In the genomic region with DNA sequence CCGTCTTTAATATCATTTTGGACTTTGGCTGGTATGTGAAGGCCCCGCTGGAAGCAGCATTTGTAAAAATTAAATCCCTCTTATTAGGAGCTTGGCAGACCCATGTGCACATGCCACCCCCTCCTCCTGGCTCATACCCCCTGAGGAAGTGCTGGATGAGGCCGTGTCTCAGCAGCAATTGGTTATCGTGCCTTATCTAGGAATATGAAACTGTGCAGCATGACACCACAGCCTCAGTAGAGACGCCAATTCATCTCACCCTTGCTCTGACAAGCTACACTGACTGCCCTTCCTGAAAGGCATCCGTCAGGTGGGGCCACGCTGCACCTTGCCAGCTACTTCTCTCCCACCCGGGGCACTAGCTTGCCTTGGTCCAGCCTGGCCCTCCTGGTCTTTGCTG, we compare ENCODE assay signal across 14 mouse cellular contexts. TPM values are rescaled to one million over a fixed set of nuclear protein-coding genes. Genes with fewer than 3 reads are reported as not detected.
DNase-seq lines count a peak whose midpoint lies in the region; ATAC-seq and TF ChIP-seq lines count a peak whose summit lies in the region.
"Had no signal": no experiment of that assay in that cellular context is flagged by ENCODE, and none has a peak within 500 bp of the region (broad histone marks: within the 10 kb centered on the region; RNA-seq: fewer than 3 reads in every experiment).

No protein-coding gene starts in this region.

- H3K4me1 ChIP-seq in forebrain, embryonic 12.5 days, result peaks cover 68% of the 10 kb centered on the region
- H3K4me1 ChIP-seq in hindbrain, embryonic 15.5 days (replicated peaks), result peaks cover 50% of the 10 kb centered on the region
- H3K4me1 ChIP-seq in midbrain, embryonic 16.5 days (ENCODE audit: control insufficient read depth, insufficient read depth, low read length), result peaks cover 57% of the 10 kb centered on the region
- no peaks in the 10 kb centered on the region for H3K4me1 ChIP-seq in kidney, adult 2 months (ENCODE audit: control insufficient read depth, insufficient read depth, low read length)

- ATAC-seq in forebrain, embryonic 12.5 days (ENCODE audit: low FRiP score), result no peak
- peak; percentile 45; the same call in 1 of the 2 replicates for ATAC-seq in hindbrain, embryonic 15.5 days (ENCODE audit: low FRiP score, low read depth)
- peak; percentile 40 for ATAC-seq in midbrain, embryonic 16.5 days

- peak; percentile 82 for DNase-seq in heart, adult 11 months
- no peak for DNase-seq in heart, adult 18-20 months
- no peak for DNase-seq in Muller cell, postnatal 12 days (ENCODE audit: inconsistent ontology term)
- DNase-seq in kidney, adult 2 months, result no peak
- no peak for DNase-seq in spleen, postnatal 36 days (ENCODE audit: low spot score in 2 of 2)
- DNase-seq: kidney, postnatal 25 days; liver, embryonic 13.5 days; lung, postnatal 36 days; thymus, adult 2 months had no signal

- 0 out of 2 replicates have a peak overlapping the region, but pooled peaks have one; percentile 4 for H3K9ac ChIP-seq in forebrain, embryonic 12.5 days
- no peak overlapping the region; the same call in 1 of the 2 replicates for H3K9ac ChIP-seq in hindbrain, embryonic 15.5 days
- peak overlapping the region; percentile 55; the same call in 1 of the 2 replicates for H3K9ac ChIP-seq in midbrain, embryonic 16.5 days (ENCODE audit: low read depth, low read length)
- H3K9ac ChIP-seq: embryonic facial prominence, embryonic 12.5 days; liver, embryonic 13.5 days had no signal

- peak overlapping the region; percentile 27 for H3K4me2 ChIP-seq in forebrain, embryonic 12.5 days
- no peak overlapping the region; the same call in 1 of the 2 replicates for H3K4me2 ChIP-seq in hindbrain, embryonic 15.5 days
- peak overlapping the region; percentile 34; the same call in 1 of the 2 replicates for H3K4me2 ChIP-seq in midbrain, embryonic 16.5 days (ENCODE audit: low read length)
- H3K4me2 ChIP-seq: embryonic facial prominence, embryonic 12.5 days; liver, embryonic 13.5 days had no signal

- no peak for TF ChIP-seq CTCF in kidney, adult 2 months (conservative IDR thresholded peaks at IDR 0.05; ENCODE audit: insufficient read depth, insufficient read length, low read depth, low read length)

- peak overlapping the region; percentile 93 for H3K27ac ChIP-seq in forebrain, embryonic 12.5 days
- peak overlapping the region; percentile 82 for H3K27ac ChIP-seq in hindbrain, embryonic 15.5 days (replicated peaks)
- H3K27ac ChIP-seq in midbrain, embryonic 16.5 days (ENCODE audit: low read length), result peak overlapping the region; percentile 83
- no peak overlapping the region for H3K27ac ChIP-seq in kidney, adult 2 months (ENCODE audit: insufficient read depth, low read depth, low read length)
- H3K27ac ChIP-seq: left cerebral cortex, adult 2 months; liver, embryonic 13.5 days had no signal

- H3K27me3 ChIP-seq in forebrain, embryonic 12.5 days, result peaks cover 8% of the 10 kb centered on the region
- no peaks in the 10 kb centered on the region for H3K27me3 ChIP-seq in hindbrain, embryonic 15.5 days
- H3K27me3 ChIP-seq in midbrain, embryonic 16.5 days (ENCODE audit: control insufficient read depth, insufficient read depth, low read depth, low read length), result no peaks in the 10 kb centered on the region
- H3K27me3 ChIP-seq in kidney, adult 2 months (replicated peaks; ENCODE audit: control insufficient read depth, insufficient read depth, low read length), result no peaks in the 10 kb centered on the region
- H3K27me3 ChIP-seq: embryonic facial prominence, embryonic 12.5 days; liver, embryonic 13.5 days had no signal

- H3K9me3 ChIP-seq in forebrain, embryonic 12.5 days, result no peaks in the 10 kb centered on the region
- H3K9me3 ChIP-seq in hindbrain, embryonic 15.5 days, result no peaks in the 10 kb centered on the region
- no peaks in the 10 kb centered on the region for H3K9me3 ChIP-seq in midbrain, embryonic 16.5 days (replicated peaks; ENCODE audit: control insufficient read depth, low read length, poor library complexity, severe bottlenecking)
- H3K9me3 ChIP-seq: embryonic facial prominence, embryonic 12.5 days; liver, embryonic 13.5 days had no signal

- peaks cover 10% of the 10 kb centered on the region; the same call in 1 of the 2 replicates for H3K36me3 ChIP-seq in forebrain, embryonic 12.5 days (replicated peaks)
- no peaks in the 10 kb centered on the region for H3K36me3 ChIP-seq in hindbrain, embryonic 15.5 days
- H3K36me3 ChIP-seq in midbrain, embryonic 16.5 days (ENCODE audit: control insufficient read depth, insufficient read depth, low read length), result no peaks in the 10 kb centered on the region
- H3K36me3 ChIP-seq in kidney, adult 2 months (ENCODE audit: control insufficient read depth, insufficient read depth, low read length), result no peaks in the 10 kb centered on the region

- no peak for TF ChIP-seq POLR2A in kidney, adult 2 months (IDR thresholded peaks at IDR 0.05; ENCODE audit: low read depth, low read length)

- WGBS in forebrain, embryonic 12.5 days, result 48% methylated on average over 8 of the region's 8 CpGs
- 42% methylated on average over 8 of the region's 8 CpGs for WGBS in hindbrain, embryonic 15.5 days
- WGBS in midbrain, embryonic 16.5 days, result 27% methylated on average over 8 of the region's 8 CpGs
- WGBS in kidney, adult 2 months, result 89% methylated on average over 8 of the region's 8 CpGs

- H3K4me3 ChIP-seq in forebrain, embryonic 12.5 days (replicated peaks), result no peak overlapping the region
- no peak overlapping the region for H3K4me3 ChIP-seq in hindbrain, embryonic 15.5 days
- no peak overlapping the region for H3K4me3 ChIP-seq in midbrain, embryonic 16.5 days (ENCODE audit: low read depth, low read length)
- no peak overlapping the region for H3K4me3 ChIP-seq in kidney, adult 2 months (ENCODE audit: insufficient read depth, low read depth, low read length)
- H3K4me3 ChIP-seq: embryonic facial prominence, embryonic 12.5 days; left cerebral cortex, adult 2 months; liver, embryonic 13.5 days had no signal

RNA-seq across cellular contexts. Expression of gene Dmap1, which starts 35.6 kb away (rescaled TPM):
- total RNA-seq in heart, adult 18-20 months (2021), result 10 to 100 TPM; 19.9 to 20.1 TPM
- 73.1 and 76.4 TPM in 2 replicates for polyA plus RNA-seq in forebrain, embryonic 12.5 days (2016; fragmentation: Nextera tagmentation; extraction: Ambion mirVana)
- 76.5 and 76.8 TPM in 2 replicates for polyA plus RNA-seq in hindbrain, embryonic 15.5 days (2015; fragmentation: Nextera tagmentation; extraction: Ambion mirVana)
- polyA plus RNA-seq in midbrain, embryonic 16.5 days (2015; fragmentation: Nextera tagmentation; extraction: Ambion mirVana), result 81.9 and 83.3 TPM in 2 replicates
- 14.8 and 17.0 TPM in 2 replicates for polyA plus RNA-seq in kidney, adult 2 months (2012; rRNA removed)
